Mouse (Mus musculus) heart, adult 2 months (tissue): ENCODE measurements around the gene Mad1l1.

Experiments used
- CTCF ChIP-seq: fragments of 200-600 bp; IDR thresholded peaks from 2 replicates; pipeline ENCODE4 v1.8.1; 2022; ENCODE audit warnings: antibody characterized with exemption, mild to moderate bottlenecking, moderate library complexity
- EP300 ChIP-seq: fragments of 200-500 bp; IDR thresholded peaks from 2 replicates; pipeline ENCODE4 v1.6.1; 2011; ENCODE audit warnings: low read depth, low read length, control low read depth; ENCODE audit not compliant: insufficient read depth
- POLR2A ChIP-seq: fragments of 200-500 bp; IDR thresholded peaks from 2 replicates; pipeline ENCODE4 v1.6.1; 2011; ENCODE audit warnings: mild to moderate bottlenecking, low read depth, low read length, control low read depth; ENCODE audit not compliant: insufficient read depth

- no peak for TF ChIP-seq POLR2A
- no peak for TF ChIP-seq CTCF
- TF ChIP-seq EP300 = no peak
Observed at GRCm38 (mm10) chr5:140230818-140231217, 90.5 kb downstream of the Mad1l1 start.
